Mouse (Mus musculus): ENCODE measurements at regions not wholly inside any gene's neighbourhood (a gene's known extent, or its start where the extent isn't known, plus 50 kb on each side); places are given as distances from the start of the nearest gene placed in this dataset.

DNA sequence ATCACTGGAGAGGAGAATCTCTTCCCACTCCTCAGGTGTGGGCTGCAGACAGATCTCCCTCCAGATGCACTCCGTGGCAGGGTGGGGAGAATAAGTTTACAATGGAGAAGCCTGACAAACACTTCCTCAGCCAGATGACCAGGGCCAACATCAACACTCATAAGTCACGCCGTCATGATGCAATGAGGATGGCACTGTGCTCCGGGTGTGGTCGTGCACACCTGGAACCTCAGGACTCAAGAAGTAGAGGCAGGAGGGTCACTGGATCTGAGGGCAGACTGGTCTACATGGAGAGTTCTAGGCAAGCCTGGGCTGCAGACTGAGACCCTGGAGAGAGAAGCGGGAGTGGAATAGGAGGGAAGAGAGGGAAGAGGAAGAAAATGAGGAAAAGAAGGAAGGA, 194.3 kb downstream of the 3100002H09Rik start:
- TF ChIP-seq CTCF (IDR thresholded peaks at IDR 0.05; ENCODE audit: low read depth) (no peak), EP300 (IDR thresholded peaks at IDR 0.05; ENCODE audit: low read depth) (no peak)

Data from liver, postnatal 0 days (tissue).